Comparison of ENCODE assay signal across 13 mouse cellular contexts in the genomic region with DNA sequence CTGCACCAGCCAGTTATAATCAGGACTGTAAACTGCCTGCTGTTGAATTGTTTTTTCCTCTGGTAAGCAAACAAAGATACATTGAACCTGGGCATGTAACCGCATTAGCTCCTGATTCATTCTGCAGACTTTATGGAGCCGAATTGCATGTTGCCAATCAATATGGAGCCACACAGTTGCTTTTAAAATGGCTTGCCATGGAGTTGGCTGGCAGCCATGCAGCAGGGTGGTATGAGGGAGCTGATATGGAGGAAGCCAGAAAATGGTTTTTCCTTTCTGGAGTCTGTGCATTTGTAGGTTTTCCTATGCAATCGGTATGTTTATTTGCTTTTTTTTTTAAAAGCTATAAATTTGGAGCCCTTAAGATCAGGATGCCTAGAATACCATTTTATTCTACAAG. TPM values are rescaled to one million over a fixed set of nuclear protein-coding genes. Genes with fewer than 3 reads are reported as not detected.
DNase-seq lines count a peak whose midpoint lies in the region; ATAC-seq and TF ChIP-seq lines count a peak whose summit lies in the region.
"Had no signal": no experiment of that assay in that cellular context is flagged by ENCODE, and none has a peak within 500 bp of the region (broad histone marks: within the 10 kb centered on the region; RNA-seq: fewer than 3 reads in every experiment).

No protein-coding gene starts in this region.

- ATAC-seq in lung, embryonic 14.5 days (ENCODE audit: insufficient read depth) = no peak
- ATAC-seq in lung, postnatal 0 days = no peak
- peak; percentile 45 for ATAC-seq in forebrain, postnatal 0 days

- WGBS in lung, embryonic 14.5 days = 76% methylated on average over 3 of the region's 3 CpGs
- WGBS in lung, postnatal 0 days = 79% methylated on average over 3 of the region's 3 CpGs
- WGBS in forebrain, postnatal 0 days = 41% methylated on average over 3 of the region's 3 CpGs

- H3K9ac ChIP-seq in lung, embryonic 14.5 days = no peak overlapping the region
- H3K9ac ChIP-seq in lung, postnatal 0 days (replicated peaks; ENCODE audit: low read depth) = no peak overlapping the region
- H3K9ac ChIP-seq in forebrain, postnatal 0 days = no peak overlapping the region

- no peak for TF ChIP-seq CTCF in lung, embryonic 14.5 days (IDR thresholded peaks at IDR 0.05; ENCODE audit: low read depth)
- TF ChIP-seq CTCF in lung, postnatal 0 days (IDR thresholded peaks at IDR 0.05) = no peak
- no peak for TF ChIP-seq CTCF in forebrain, postnatal 0 days (IDR thresholded peaks at IDR 0.05; ENCODE audit: low read depth)

- TF ChIP-seq EP300 in lung, postnatal 0 days (IDR thresholded peaks at IDR 0.05) = no peak

- DNase-seq in heart, postnatal 10 days = peak; percentile 5 to 7
- DNase-seq in heart, adult 18-20 months = no peak
- peak; percentile 28 for DNase-seq in lung, embryonic 14.5 days
- DNase-seq in lung, postnatal 0 days (ENCODE audit: low spot score) = no peak
- peak; percentile 18 for DNase-seq in brain, adult 2 months (ENCODE audit: low read depth, low spot score)
- peak; percentile 70 for DNase-seq in forebrain, postnatal 0 days
- DNase-seq in urinary bladder, postnatal 4 days (ENCODE audit: low spot score in 2 of 2) = no peak
- DNase-seq in frontal cortex, postnatal 36 days (ENCODE audit: low spot score in 2 of 2) = no peak
- DNase-seq: adrenal gland, postnatal 36 days; cerebellum, adult 9-10 months; gastrocnemius, postnatal 10 days had no signal

- no peaks in the 10 kb centered on the region for H3K27me3 ChIP-seq in lung, embryonic 14.5 days (ENCODE audit: insufficient read depth, low read length)
- H3K27me3 ChIP-seq in lung, postnatal 0 days (replicated peaks; ENCODE audit: insufficient read depth, low read length) = no peaks in the 10 kb centered on the region
- H3K27me3 ChIP-seq in forebrain, postnatal 0 days (ENCODE audit: insufficient read depth, low read length) = no peaks in the 10 kb centered on the region

- H3K36me3 ChIP-seq in lung, embryonic 14.5 days (ENCODE audit: insufficient read depth) = no peaks in the 10 kb centered on the region
- H3K36me3 ChIP-seq in lung, postnatal 0 days (ENCODE audit: insufficient read depth, low read length) = no peaks in the 10 kb centered on the region
- no peaks in the 10 kb centered on the region for H3K36me3 ChIP-seq in forebrain, postnatal 0 days (ENCODE audit: insufficient read depth)

- H3K27ac ChIP-seq in lung, embryonic 14.5 days (ENCODE audit: low read depth) = peak overlapping the region; percentile 42; the same call in 1 of the 2 replicates
- no peak overlapping the region for H3K27ac ChIP-seq in lung, postnatal 0 days (ENCODE audit: low read length)
- no peak overlapping the region for H3K27ac ChIP-seq in forebrain, postnatal 0 days (ENCODE audit: low read depth, low read length)

- no peak overlapping the region for H3K4me3 ChIP-seq in lung, embryonic 14.5 days (ENCODE audit: low read depth, low read length)
- H3K4me3 ChIP-seq in lung, postnatal 0 days (ENCODE audit: low read depth, low read length) = no peak overlapping the region
- no peak overlapping the region for H3K4me3 ChIP-seq in forebrain, postnatal 0 days (ENCODE audit: low read depth, low read length)

- H3K9me3 ChIP-seq in lung, embryonic 14.5 days (ENCODE audit: low read depth, low read length) = no peaks in the 10 kb centered on the region
- H3K9me3 ChIP-seq in lung, postnatal 0 days (ENCODE audit: low read length) = no peaks in the 10 kb centered on the region; the same call in 1 of the 2 replicates
- no peaks in the 10 kb centered on the region for H3K9me3 ChIP-seq in forebrain, postnatal 0 days (ENCODE audit: low read length)

- intact Hi-C loops in heart, postnatal 10 days (cut with DNase I) = no loop called here

- H3K4me1 ChIP-seq in lung, embryonic 14.5 days (ENCODE audit: insufficient read depth) = no peaks in the 10 kb centered on the region
- H3K4me1 ChIP-seq in lung, postnatal 0 days (ENCODE audit: insufficient read depth, low read depth, low read length) = no peaks in the 10 kb centered on the region
- no peaks in the 10 kb centered on the region for H3K4me1 ChIP-seq in forebrain, postnatal 0 days (ENCODE audit: insufficient read depth)

- peak overlapping the region; percentile 4; the same call in 1 of the 2 replicates for H3K4me2 ChIP-seq in lung, embryonic 14.5 days
- no peak overlapping the region for H3K4me2 ChIP-seq in lung, postnatal 0 days (replicated peaks; ENCODE audit: low read depth, low read length)
- no peak overlapping the region for H3K4me2 ChIP-seq in forebrain, postnatal 0 days (ENCODE audit: low read depth)

RNA-seq across cellular contexts. Expression of a gene that starts 28.0 kb away (rescaled TPM):
- not detected for total RNA-seq in heart, postnatal 10 days (2021)
- total RNA-seq in heart, adult 18-20 months (2021) = not detected
- not detected in 2 replicates for polyA plus RNA-seq in lung, embryonic 14.5 days (2014; fragmentation: Nextera tagmentation; extraction: Ambion mirVana)
- 0.33 and 0.39 TPM in 2 replicates for polyA plus RNA-seq in lung, postnatal 0 days (2015; fragmentation: Nextera tagmentation; extraction: Ambion mirVana)
- not detected in 2 replicates for total RNA-seq in forebrain, postnatal 0 days (2014; rRNA removed)
- not detected in 2 replicates for polyA plus RNA-seq in forebrain, postnatal 0 days (2015; fragmentation: Nextera tagmentation; extraction: Ambion mirVana)
- total RNA-seq: adrenal gland, postnatal 36 days; gastrocnemius, postnatal 10 days had no signal
- polyA plus RNA-seq: large intestine, adult 2 months; macrophage had no signal

Comparison
In these comparisons a context has a peak if more than half of its experiments do, and no peak if none do; other contexts are left out.
1. DNase-seq: peak in heart, postnatal 10 days (2 of 2), lung, embryonic 14.5 days (single experiment), brain, adult 2 months (single experiment) and forebrain, postnatal 0 days (single experiment); none in heart, adult 18-20 months (0 of 2), lung, postnatal 0 days (single experiment), urinary bladder, postnatal 4 days (0 of 2) and frontal cortex, postnatal 36 days (0 of 2).